Mouse (Mus musculus): ENCODE measurements around the gene F13b.

DNA sequence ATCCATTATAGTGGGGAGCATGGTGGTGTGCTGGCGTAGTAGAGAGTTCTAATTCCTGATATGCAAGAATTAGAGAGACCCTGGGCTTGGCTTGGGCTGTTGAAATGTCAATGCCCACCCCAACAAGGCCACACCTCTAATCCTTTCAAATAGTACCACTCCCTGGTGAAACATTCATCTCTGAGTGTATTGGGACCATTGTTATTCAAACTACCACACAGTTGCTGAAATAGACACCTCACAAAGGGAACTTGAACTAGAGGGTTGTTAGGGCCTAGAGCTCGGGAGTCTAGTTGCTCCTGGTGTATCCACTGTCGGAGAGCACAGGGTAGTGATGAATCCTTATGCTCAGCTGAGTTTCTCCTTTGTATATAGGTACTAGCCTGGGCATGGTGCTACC is 6.9 kb upstream of the F13b start:
- no peak for TF ChIP-seq POLR2A (IDR thresholded peaks at IDR 0.05; ENCODE audit: low read depth, low read length)
- no peak for TF ChIP-seq CTCF (IDR thresholded peaks at IDR 0.05; ENCODE audit: extremely low read depth, insufficient read depth, insufficient read length, insufficient replicate concordance)

Measured in spleen, adult 2 months (tissue).